Mouse (Mus musculus): Measurements from ENCODE around the gene Ascl2.

Gene Ascl2

DNA sequence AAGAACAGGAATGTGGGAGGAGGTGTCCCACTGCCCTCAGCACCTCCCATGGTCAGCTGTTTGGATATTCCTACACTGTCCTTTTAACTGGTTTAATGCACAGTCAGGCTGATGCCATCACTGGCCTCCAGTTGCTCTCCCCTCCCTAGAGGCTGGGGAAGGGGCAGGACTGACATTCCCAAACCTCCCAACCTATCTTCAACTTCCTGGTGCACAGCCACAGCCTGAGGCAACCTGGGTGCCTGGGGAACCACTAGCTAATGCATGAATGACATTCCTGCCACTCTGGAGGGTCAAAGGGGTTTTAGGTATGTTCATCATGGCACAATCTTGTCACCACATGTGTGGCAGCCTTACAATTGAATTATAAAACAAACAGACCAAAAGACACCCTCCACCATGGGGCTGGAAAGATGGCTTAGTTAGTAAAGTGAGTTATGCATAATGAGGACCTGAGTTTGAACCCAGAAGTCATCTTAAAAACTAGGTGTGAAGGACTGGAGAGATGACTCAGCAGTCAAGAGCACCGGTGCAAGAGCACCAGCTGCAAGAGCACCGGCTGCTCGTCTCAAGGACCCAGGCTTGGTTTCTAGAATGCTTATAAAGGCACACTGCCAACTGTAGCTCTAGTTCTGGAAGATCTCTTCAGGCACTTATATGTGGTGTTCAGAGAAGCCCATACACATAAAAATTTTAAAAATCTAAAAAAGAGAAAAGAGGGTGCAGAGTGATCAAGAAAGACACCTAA, 28.5 kb upstream of the Ascl2 start:
- DNase-seq, result no peak

DNA sequence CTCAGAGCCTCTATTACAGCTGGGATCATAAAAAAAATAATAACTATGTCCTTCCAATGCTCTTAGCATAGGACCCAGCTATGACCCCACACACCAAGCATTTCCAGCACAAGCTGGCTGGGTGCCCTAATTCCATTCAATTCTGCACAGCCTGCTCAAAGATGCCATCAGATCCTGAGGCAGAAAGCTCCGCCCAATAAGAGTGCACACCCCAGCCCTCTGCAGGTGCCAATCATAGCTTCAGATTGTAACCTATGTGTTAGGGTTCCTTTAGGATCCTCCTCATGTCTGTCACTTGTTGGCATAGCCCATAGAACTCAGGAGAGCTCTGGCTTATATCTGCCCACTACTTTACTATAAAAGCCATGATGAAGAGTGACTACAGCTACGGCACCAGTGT, 27.9 kb upstream of the Ascl2 start:
- DNase-seq, result no peak

DNA sequence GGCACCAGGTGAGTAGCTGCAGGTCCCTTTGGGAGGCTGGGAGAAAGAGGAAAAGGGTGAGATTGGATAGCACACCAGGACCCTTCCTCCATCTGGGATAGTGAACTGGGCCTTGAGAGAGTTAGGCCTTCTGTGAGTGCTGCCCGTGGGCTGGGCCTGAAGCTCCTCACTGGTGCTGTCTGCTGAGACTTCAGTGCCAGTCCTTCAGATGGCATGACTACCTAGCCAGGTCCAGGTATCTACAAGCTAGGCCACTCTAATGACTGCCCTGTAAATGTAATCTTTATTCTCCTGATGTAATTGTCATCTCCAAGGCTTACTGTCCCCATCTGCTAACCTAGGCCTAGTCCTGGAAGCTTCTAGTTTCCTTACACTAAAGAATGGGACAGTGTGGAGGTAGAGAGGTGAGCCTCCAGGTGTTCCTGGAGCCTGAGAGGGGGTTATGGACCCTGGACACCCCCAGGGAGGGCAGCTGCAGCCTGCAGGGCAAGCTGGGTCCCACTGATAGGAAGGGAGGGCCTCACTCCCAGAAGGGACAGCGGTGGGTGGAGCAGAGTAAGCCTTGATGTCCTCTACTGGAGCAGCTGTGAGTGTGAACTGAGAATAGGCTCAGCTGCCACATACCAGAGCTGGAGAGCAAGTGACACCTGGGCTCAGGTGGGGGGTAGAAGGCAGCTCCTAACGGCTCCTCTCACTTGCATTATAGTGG, 26.7 kb upstream of the Ascl2 start:
- DNase-seq, result no peak

DNA sequence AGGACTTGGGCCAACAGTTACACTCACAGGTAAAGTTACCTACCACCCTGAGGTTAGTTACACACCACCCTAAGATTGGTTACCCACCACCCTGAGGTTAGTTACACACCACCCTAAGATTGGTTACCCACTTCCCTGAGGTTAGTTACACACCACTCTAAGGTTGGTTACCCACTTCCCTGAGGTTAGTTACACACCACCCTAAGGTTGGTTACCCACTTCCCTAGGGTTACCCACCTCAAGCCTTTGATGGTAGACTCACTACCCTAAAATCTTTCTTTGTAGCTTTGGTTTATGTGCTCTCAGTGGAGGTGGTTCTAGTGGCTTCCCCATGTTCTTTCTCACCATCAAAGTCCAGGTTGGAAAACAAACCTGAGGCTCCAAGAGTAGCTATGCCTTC, 25.9 kb upstream of the Ascl2 start:
- DNase-seq, result no peak

DNA sequence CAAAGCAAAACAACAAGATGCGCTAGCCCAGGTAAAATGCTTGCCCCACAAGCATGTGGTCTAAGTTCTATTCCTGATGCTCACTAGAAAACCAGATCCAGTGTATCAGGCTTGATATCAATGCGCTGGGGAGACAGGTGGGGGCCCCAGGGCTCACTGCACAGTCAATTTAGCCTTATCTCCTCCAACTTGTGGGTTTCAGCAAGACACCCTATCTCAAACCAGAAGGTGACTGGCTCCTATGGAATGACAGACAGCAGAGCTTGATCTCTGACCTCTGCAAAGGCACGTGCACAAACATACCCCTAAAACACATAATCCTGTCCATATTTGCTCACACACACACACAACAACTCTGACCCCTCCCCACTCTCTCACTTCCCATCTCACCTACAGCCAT, 18.7 kb upstream of the Ascl2 start:
- no peak for DNase-seq

DNA sequence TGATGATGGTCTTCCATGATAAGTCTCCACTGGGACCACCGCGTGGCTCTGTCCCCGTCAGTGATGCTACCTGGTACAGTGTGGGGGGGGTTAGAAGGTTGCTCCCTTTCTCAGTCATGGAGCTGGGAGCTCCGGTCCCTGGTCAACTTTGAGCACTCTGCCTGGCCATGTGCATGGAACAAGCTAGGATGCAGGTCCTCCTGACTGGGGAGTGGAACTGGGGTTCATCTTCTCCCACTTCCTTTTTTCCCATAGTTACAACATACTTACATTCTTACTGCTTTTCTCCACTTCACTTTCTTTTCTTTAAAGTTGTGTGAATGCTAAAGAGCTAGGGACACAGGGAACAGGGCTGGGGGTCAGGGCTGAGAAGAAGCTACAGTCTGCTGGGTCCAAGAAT, 16.1 kb upstream of the Ascl2 start:
- no peak for DNase-seq

DNA sequence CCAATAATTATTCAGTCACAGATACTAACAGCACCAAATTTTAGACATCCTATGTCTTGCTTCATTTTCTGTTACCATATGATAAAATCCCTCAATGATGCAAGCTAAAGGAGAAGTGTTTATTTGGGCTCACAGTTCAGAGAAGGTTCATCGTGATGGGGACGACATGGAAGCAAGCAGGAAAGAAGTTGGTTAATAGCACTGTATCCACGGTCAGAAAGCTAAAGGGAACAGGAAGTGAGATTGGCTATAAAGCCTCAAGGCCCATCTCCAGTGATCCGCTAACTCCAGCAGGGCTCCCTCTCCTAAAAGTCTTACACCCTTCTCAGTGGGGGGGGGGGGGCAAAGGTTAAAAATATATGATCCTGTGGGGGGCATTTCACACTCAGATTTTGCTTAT, 12.8 kb upstream of the Ascl2 start:
- no peak for DNase-seq

DNA sequence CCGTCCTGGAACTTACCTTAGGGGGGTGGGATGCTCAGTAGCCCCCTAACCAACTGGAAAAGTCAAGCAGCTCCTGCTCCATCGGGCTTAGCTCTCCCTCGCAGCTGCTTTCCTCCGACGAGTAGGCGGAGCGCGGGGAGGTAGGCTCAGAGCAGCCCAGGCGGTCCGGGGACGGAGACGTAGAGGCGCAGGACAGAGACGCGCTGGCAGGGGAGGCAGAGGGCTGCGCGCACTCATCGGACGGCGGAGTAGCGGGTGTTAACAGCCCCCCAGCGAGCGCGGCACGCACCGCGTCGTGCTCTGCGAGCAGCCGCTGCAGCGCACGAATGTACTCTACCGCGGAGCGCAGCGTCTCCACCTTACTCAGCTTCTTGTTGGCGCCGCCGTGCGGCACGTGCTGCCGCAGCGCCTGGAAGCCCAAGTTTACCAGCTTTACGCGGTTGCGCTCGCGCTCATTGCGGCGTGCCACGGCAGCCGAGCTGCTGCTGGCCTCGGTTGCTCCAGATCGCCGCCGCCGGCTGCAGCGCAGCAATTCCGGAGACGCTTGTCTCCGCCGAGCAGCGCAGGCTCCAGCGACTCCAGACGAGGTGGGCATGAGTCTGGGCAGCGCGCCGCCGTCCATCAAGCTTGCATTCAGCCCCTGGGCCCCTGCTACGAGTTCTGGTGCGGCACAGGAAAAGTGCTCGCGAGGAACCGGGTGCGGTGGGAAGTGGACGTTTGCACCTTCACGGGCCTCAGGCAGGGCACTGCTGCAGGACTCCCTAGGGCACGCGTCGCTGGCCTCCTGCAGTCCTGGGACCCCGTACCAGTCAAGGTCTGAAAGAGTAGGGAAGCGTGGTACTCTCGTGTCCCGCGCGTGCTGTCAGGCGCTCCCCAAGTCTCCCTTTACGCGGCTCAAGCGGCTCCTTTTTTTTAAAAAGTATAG, 918 bp downstream of the Ascl2 start:
- peak; percentile 90 for DNase-seq

DNA sequence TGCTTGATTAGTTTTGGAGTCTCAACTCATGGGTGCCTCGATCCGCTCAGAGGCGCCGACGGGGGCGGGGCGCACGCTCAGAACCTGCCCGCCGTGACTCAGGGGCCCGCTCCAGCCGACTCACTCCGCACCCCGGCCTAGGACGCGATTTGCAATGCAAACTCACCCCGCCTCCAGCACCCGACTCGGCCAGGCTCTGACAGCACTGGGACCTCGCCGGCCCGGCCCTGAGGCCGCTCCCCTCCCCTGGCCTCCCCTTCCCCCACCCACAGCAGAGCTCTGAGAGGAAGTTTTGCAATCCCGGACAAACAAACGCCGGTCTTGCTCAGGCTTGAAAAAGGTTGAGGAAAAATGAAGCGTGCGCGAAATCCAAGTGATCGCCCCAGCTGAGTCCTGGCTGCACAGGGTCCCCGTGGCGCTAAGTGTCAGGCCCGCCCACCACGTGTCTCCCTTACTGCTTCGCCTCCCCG, 1.6 kb downstream of the Ascl2 start:
- DNase-seq, result peak; percentile 39

DNA sequence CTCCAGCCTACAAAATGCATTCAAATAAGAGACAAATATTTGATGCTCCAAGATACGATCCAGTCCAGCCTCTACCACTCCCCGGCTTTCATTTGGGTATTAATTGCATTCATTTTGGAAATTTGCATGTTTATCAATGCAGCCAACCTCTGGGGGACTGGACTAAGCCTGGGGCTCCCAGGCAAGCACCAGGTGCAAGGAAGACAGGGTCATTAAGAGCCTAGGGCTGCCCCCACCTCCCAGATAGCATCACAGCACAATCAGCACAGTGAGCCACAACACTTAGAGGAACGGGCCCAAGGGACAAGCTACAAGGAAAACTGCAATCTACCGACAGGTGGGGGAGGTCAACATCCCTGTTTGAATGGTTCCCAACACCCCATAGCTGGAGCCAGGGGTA, 9.3 kb downstream of the Ascl2 start:
- DNase-seq, result no peak

DNA sequence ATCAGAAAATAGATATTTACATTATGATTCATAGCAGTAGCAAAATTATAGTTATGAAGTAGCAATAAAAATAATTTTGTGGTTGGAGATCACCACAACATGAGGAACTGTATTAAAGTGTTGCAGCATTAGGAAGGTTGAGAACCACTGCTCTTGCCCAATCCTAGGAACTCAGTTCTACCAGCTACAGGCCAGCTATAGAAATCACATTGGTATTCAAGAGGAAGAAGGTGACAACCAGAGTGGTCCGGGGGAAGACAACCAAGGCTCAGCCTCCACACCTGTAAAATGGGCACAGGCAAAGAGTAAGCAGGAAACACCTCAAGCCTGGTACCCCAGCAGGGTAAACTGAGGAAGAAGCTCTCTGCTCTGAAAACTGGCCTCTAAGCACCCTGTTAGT, 10.2 kb downstream of the Ascl2 start:
- DNase-seq, result no peak

DNA sequence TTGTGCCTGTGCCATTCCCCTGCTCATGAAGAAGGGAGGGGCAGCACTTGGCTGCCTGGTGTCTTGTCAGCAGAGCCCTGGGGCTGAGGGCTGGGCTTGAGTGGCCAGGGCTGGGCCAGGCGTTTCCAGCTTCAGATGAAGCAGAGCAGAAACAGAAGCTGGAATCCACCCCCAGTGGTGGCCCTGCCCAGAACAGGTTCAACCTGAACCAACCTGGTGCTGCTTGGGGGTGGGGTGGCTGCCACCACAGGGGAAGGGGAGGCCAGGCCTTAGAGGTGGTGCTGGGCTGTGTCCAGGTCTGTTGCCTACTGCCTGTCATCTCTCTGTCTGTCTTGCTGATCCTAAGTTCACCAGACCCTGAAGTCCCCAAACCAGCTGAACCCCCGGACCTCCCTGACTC, 13.0 kb downstream of the Ascl2 start:
- DNase-seq, result no peak

DNA sequence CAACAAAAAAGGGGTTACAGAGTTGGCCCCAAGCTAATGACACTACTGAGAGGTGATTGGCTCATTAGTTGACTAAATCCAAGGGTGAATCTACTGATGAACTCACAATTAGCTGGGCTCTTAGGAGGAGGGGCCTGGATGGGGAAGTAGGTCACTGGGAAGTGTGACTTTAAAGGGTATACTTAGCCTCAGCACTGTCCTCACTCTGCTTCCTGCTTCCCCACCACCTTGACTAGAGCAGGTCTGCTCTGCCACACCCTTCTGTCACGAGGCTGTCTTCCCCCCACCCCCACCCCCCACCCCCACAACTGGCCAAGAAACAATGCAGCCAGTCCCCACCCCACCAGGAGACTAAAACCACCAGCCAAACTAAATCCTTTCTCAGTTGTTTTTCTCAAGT, 19.5 kb downstream of the Ascl2 start:
- DNase-seq, result no peak

DNA sequence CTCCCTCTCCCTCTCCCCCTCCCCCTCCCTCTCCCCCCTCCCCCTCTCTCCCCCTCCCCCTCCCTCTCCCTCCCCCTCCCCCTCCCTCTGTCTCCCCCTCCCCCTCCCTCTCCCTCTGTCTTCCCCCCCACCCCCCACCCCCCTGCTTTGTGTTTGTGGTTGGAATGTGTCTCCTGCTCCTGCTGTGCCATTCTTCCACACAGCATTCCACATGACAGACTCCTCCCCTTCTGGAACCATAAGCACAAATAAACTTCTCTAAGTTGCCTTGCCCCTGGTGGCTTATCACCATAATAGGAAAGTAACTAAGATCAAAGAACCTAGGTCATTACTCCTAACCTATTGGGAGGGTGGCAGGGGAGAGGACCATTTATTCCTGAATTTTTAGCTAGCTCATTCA, 31.4 kb downstream of the Ascl2 start:
- DNase-seq, result no peak

DNA sequence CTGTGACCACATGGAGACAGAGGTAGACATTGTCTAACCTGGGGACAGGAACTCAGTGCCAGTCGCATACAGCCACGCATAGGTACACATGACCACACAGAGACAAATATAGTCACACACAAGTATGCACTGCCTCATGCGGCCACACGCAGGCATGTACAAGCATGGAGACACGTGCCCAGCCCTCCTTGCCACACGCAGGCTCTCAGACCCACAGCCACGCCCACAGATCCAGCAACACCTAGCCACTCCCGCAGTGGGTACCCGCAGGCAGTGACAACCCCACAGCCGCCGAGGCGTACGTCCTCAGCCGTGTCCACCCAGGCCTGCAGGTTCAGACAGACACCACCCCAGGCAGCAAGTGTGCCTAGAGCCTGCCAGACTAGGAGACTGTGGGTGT, 33.4 kb downstream of the Ascl2 start:
- no peak for DNase-seq

DNA sequence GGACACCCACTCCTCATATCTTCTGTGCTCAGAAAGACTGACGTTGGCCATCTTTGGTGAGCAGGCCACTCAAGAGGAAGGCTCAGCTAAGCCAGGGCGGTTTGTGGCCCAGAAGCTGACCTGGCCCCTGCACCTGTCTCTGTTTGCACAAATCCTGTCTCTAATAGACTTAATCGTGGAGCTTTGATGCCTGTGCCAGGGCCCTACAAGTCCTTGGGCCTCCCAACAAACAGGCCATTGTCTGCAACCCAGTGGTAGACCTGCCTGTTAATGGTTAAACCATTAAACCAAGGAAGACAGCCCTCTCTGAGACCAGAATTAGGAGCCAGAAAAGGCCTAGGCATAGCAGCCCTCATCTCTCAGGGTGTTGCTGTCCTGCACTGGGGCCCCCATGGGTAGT, 36.6 kb downstream of the Ascl2 start:
- DNase-seq, result no peak

DNA sequence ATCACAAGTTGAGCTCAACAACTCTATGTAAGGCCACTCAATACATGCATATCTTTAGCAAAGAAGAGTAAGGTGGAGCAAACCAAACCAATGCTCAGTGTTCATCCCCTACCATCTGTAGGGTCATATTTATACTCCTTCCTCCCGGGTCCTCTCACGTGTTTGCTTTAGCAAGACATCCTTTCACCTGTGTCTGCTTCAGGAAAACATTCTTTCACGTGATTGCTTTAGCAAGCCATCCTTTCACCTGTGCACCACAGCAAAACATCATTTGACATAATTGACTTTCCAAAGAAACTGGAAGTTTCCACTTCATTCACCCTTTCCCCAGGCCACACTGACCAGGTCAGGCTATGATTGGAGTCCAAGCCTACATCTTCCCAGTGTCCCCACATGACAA, 38.0 kb downstream of the Ascl2 start, which contains the start of gene Th:
TSS of gene Th (minus strand) at position 101 of the 400 bp plus-strand sequence.
- no peak for DNase-seq

DNA sequence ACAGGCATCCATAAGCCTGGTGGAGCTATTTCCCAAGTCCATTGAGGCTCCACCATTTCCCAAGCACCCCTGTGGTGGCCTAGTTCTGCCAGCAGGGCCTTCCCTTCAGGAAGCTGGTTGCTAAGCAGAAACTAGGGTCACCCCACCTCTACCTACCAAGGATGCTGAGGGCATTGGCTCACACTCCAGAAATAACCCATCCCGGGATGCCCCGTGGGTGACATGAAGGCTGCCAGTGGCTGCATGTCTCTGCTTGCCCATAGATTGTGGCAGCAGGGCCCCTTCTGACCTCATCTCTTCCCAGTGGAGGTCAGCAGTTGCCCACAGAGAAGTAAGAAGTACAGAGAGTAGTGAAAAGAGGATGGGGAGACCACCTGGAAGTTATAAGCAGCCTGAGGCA, 39.5 kb downstream of the Ascl2 start:
- no peak for DNase-seq

DNA sequence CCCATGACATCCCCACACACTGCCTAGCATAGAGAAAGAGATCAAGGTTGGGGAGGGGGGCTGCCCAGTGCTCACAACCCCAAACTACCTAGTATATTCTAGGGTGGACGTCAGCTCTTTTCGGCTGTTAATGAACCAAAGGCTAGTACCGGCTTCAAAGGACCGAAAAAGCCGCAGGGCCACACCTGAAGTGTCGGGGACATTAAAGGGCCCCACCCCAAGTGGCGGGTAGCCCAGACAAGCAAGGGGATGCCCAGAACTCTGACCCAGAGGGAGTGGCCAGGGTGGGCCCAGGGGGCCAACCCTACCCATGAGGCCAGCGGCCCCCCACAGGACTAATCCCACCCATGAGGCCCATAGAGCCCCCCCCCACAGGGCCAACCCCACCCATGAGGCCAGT, 41.8 kb downstream of the Ascl2 start:
- no peak for DNase-seq

DNA sequence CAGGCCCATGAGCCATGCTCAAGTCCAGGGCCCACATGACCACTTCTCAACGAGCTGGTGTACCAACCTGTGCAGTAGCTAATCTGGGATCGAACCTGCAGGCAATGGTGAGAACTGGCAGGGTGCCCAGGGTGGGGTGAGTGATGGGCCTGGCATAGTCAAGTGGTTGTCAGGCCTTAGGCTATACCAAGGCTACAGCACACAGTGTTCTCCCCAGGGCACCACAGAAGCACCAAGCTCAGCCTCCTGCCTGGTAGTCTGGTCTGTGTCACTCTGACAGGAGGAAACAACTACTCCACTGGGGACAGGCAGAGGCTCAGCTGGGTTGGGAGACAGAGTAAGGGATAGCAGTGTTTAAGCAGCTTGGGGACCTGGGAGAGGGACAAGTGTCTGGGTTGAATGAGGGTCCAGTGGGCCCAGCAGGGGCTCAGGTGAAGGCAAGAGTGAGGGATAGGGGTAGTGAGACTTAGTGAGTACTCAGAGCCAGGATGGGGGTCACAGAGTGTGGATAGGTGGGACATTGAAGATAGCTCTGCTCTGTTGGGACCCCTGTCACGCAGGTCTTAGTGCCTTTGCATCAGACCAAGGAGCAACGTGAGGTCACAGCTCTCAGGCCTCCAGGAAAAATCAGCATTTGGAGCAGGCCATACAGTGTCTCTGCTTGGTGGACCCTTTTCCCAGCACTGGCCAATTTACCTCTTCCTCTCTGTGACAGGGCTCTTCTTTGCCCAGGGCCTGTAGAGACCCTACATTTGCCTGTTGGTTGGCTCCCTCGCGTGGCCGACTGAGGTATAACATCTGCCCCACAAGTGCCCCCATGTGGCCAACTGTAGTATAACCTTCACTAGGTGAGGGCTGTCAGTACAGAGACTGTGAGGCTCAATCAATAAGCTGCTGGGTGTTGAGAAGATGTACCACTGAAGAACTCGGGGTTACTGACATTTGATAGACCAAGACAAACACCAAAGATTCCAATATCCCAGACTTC, 50.1 kb downstream of the Ascl2 start:
- peak; percentile 76 for DNase-seq

DNA sequence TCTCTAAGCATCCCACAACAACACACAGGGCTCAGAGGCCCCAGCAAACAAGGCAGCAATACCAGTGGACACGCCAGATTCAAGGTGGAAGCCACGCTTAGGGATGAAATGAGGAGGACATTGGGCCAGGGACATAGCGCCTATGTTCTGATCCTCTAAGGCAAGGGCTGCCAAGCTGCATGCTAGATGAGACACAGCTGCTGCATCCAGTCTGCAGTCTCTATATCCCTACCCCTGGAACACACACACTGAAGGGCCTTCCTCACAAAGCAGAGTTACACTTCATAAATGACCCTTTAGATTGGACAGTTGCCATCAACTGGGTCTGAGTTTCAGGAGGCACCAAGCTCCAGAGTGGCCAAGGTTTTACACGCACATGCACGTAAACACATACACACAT, 51.4 kb downstream of the Ascl2 start:
- no peak for DNase-seq
